Mouse (Mus musculus) cortical plate, adult 2 months (tissue): ENCODE data around the gene Ski.

ENCODE experiments used
- CTCF ChIP-seq: fragments of 200-500 bp; IDR thresholded peaks from 2 replicates; pipeline ENCODE4 v1.5.1; 2011; ENCODE audit warnings: mild to moderate bottlenecking, control low read depth, low read length; ENCODE audit not compliant: insufficient read depth; ENCODE audit errors: extremely low read depth
- POLR2A ChIP-seq: fragments of 200-500 bp; IDR thresholded peaks from 2 replicates; pipeline ENCODE4 v1.6.1; 2011; ENCODE audit warnings: mild to moderate bottlenecking, low read length, control low read depth; ENCODE audit not compliant: insufficient read depth; ENCODE audit errors: extremely low read depth

GRCm38 (mm10) chr4:155242292-155242691, 19.9 kb upstream of the Ski start:
- TF ChIP-seq CTCF (no peak), POLR2A (no peak)
